Mouse (Mus musculus): ENCODE measurements around the gene Dhrs2.

The Dhrs2 gene

DNA sequence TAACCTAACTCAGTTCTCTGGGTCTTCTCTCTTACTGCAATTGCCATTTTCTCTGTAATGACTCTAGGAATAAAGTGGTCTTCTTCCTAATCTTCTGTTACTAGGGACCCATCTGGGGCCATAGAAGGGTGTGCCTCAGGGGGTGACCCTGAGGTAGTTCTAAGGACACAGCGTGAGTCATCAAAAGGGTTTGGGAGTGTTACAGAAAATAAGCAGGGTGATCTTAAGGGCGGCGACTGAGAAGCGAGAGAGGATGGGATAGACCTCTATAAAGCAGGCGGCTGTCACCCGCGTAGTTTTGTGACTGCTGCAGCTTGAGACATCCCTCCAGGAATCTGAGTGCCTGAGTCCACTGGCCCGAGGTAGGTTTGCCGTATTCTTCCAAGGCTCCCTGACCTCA, at the start of gene Dhrs2:
Gene Dhrs2, plus strand, starts transcription at position 301 of the 400 bp plus-strand sequence.
- DNase-seq (ENCODE audit: low spot score): no peak

DNA sequence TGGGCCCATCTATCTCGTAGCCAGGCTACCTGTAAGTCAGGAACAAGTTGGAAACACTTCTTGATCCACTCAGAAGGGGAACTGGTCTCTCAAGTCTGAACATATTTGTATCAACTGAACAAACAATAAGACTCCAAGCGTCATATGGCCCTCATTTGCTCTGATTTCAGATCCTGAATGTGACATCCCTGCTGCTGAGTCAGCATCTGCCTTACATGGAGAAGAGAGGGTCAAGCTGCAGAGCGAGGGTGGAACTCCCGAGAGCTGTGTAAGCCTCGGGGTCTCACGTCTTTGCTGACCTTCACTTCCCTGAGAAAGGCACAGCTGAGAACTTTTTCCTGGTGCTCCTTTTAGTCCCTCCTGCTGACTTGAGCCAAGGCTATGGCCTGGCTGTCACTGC, 47.6 kb upstream of the Dhrs2 start:
- DNase-seq (ENCODE audit: low spot score): no peak

DNA sequence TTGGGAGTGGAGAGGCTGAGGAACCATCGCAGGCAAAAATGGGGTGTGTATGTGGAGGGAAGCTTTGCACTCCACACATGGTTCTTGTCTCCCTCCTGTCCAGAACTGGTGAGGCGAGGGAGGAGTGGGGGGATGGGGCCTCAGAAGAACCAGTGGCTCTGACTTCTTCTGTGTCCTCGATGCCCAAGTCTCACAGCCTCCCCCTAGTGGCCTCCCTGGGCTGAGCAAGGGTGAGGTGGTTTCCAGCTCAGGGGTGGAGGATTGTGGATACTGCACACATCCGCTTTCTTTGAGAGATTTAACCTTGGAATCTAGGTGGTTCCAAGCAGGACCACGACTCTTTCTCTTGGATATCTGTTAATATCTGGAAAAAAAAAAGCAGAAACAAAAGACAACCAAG, 44.5 kb upstream of the Dhrs2 start:
- peak; percentile 11 for DNase-seq (ENCODE audit: low spot score)

DNA sequence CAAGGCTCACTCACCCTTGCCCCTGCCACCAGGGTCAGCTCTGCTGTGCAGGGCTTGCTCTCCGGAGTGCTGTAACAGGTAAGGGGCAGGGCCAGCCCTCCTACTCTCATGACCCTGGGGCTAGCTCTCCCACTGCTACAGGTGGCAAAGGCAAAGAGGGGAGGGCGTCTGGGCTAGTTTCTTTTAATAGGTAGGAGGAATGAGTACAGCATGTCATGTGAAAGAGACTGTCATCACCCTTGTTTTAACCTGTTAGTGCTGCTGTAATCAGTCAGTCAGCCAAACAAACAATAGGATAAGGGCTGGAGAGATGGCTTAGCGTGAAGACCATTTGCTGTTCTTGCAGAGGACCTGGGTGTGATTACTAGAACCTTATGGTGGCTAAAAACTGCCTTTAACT, 40.9 kb upstream of the Dhrs2 start:
- DNase-seq (ENCODE audit: low spot score): no peak

DNA sequence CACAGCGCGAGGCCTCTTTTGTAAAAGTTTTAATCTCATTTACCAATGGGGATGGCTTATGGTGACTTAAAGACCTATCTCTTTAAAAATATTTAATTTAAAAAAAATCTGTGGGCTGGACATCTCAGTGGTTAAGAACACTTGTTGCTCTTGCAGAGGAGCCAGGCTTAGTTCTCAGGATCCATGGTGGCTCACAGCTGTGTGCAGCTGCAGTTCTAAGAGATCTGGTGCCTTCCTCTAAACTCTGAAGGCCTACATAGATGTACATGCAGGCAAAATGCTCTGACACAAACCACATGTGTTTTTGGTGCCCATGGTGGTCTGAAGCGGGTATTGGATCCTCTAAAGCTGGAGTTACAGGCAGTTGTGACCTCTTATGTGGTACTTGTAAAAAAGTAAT, 38.6 kb upstream of the Dhrs2 start:
- DNase-seq (ENCODE audit: low spot score): no peak

DNA sequence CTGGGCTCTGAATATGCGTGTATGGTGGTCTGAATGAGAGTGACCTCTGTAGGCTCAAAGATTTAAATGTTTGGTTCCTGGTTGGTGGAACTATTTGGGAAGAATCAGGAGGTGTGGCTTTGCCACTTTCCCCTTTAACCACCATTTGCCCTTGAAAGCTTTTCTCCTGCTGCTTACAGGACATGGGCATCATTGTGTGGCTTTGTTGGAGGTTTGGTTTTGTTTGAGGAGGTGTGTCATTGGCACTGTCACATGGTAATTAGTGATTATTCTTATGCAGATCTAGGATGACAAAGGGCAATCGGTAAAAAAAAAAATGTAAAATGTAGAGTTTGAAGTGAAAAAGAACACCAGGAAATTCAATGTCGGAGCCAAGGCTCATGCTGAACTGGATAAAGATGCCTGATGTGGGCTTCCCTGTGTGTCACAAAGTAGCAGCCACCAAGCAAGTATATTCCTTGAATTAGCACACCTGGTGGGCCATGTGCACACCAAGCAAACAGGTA, 37.1 kb upstream of the Dhrs2 start:
- no peak for DNase-seq (ENCODE audit: low spot score)

DNA sequence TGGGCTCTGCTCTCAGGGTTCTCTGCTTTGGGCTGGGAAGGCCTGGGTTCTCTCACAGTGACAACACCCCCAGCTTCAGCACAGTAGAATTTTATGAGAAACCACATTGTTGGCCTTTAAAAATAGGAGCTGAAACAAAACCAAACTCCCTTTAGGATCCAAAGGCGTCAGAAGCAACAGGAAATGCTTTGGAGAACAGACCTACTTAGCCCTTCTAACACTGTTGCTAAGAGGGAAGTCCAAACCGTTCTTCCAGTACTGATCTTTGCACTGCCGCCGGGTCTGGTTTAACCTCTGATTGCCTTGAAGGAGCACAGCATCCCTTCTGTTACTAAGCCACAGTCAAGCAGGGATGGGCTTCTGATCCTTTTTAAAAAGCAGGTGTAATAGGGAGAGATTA, 33.3 kb upstream of the Dhrs2 start:
- DNase-seq (ENCODE audit: low spot score): no peak

DNA sequence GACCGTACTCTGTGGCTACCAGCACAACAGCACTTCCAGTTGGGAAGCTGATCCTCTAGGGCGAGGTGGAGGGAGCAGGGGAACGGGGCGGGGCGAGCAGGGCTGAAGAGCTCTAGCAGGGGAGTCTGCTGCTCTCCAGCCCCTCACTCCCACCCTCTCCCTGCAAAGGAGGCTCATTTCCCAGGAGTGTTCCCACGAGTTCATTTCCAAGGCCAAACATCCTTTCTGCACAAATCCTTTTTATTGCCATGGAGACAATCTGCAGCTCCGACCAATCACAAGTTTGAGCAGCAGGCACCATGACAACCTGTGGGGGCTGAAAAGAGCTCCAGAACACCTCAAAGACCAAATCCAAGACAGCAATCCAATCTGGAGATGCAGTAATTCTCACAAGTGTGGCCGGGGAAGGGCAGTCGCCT, 32.4 kb upstream of the Dhrs2 start:
- no peak for DNase-seq (ENCODE audit: low spot score)

DNA sequence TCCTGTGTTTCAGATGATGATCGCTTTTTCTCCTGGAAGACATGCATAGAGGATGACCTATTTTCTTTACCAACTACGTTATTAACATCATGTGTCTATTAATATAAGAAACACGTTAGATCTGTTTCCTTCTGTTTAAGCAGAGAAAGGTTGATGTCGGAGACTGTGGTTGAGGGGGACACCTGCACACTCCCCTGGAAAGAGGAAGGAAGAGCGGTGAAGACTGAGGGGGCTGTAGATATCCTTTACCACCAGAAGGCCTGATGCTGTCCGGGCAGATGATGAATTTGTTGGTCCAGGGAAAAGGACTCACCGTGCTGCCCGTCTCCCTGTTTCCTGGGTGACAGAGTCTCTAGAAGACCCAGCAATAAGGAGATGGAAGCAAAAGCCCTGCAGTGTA, 28.5 kb upstream of the Dhrs2 start:
- no peak for DNase-seq (ENCODE audit: low spot score)

DNA sequence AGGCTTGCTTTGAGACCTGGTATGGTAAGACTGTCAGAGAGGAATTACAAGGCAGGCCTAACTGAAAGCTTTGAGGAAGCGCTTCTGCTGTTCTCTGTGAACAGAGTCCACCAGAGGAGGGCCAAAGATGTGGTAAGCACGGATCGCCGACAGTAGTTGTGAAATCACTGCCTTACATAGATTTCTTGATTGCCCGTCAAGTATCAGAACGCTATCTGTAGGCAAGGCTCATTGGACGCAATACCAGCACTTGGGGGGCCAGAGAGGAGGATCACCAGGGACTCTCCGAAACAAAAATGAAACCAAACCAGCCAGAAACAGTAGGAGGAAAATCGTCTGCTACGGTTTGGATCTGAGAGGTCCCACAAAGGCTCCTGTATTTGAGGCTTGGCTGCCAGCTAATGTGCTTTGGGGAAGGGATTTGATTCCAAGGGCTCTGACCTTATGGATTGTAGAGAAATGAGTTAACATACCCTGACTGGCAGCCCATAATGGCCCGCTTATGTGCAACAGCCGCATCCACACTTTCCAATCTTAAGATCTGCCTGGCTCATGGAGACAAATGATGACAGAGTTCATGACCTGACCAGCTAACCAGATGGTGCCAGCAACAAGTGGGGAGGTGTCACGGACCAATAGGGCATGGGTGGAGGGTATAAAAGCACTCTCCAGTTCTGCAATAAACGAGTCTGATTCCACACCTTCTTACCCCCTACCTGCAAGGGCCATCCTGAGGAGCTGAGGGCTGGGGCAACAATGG, 27.8 kb upstream of the Dhrs2 start:
- DNase-seq (ENCODE audit: low spot score): peak; percentile 19

DNA sequence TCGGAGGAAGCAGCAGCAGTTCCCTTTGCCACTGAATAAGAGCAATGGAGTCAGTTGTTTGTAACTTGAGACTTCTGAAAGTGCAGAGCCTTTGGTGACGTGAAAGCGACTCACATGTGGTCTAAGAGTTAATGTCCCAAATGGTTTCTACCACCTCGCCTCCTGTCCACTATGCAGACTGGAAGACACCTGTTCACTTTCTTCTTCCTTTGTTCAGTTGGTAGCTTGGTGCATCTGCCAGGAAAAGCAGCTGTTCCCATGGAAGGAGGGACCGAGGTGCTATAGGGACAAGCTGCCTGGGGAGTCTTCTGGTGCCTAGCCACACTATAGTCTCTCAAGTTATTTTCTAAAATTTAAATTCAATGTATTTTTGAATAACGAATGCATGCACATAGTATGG, 27.0 kb upstream of the Dhrs2 start:
- DNase-seq (ENCODE audit: low spot score): no peak

DNA sequence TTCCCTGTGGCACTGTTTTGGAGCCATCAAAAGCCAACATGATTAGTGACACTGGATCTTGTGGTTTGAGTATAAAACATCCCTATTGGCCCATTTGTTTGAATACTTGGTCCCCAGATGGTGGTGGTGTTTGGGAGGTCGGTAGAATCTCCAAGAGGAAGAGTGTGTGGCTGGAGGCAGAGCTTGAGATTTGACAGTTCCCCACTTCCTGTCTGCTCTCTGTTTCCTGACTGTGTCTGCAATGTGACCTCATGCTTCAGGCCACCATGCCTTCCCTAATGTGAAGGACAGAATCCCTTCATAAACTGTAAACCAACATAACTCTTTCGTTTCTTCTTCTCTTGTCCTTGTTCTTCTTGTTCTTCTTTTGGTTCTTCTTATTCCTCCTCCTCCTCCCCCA, 24.7 kb upstream of the Dhrs2 start:
- no peak for DNase-seq (ENCODE audit: low spot score)

DNA sequence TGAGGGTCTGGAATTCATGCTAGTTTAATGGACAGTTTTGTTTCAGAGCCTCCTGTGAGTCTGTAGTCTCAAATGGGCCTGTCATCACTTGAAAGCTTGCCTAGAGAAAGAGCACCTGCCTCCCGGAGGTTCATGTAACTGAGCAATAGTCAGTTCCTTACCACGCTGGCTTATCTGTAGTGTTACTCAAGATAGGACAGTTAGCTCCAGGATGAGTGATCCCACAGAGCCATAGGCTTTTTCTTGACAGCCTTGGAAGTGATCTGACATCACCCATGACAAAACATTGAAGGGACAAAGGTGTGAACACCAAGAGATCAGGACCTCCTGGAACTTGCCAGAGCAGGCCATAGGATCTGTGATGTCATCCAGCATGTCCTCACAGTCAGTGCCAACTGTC, 23.6 kb upstream of the Dhrs2 start:
- DNase-seq (ENCODE audit: low spot score): no peak

DNA sequence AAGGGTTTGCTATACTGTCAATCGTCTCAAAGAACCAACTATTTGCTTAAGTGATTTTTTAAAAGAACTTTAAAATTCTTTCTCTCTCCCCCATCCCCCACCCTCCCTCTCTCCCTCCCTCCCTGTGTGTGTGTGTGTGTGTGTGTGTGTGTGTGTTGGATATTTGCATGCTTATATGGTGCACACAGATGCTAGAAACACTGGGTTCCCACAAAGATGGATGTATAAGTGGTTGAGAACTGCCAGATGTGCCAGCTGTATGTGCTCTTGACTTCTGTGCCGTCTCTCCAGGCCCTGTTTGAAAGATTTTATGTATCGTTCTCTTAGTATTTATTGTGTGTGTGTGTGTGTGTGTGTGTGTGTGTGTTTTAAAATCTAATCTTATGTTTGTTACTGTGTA, 17.3 kb upstream of the Dhrs2 start:
- DNase-seq (ENCODE audit: low spot score): no peak

DNA sequence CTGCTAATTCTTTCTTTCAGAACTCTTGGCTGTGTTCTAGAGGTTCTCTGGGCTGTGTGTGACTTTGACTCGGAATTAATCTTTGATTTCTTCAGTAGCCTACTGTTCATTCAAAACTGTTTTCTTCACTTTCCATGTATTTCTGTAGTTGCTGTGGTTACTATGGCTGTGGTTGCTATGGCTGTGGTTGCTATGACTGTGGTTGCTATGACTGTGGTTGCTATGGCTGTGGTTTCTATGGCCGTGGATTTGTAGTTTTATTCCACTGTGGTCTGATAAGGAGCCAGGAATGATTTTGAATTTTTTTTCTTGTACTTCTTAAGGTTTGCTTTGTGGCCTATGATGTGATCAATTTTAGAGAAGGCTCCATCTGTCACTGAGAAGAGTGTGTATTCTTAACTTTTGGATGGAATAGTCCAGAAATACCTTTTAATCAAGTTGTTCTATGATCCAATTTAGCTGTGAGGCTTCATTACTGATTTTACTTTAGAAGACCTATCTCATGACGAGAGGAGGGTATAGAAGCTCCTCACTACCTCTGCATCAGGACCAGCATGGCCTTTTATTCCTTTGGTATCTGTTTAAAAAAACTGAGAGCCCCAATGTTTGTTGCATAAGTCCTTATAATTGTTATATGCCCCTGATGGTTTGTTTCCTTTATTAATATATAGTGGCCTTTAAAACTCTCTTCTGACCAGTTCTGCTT, 16.6 kb upstream of the Dhrs2 start:
- no peak for DNase-seq (ENCODE audit: low spot score)

DNA sequence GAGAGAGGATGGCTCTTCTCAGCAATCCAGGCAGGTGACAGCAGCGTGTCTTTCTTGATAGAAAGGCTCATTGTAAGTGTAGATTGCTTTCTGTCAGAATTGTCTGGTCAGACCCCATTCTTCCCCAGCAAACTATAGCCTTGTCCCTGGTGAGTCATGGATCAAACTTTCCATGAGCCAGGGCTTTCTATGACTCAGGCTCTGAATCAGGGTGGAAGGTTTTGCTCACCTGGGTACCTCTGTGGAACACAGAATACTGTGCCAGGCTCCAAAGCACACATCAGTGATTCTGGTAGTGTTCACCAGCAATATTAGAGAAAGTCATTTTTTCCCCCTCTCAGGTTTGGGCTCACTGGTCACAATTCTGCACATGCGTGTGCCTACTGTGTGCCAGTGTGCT, 13.5 kb upstream of the Dhrs2 start:
- DNase-seq (ENCODE audit: low spot score): no peak

DNA sequence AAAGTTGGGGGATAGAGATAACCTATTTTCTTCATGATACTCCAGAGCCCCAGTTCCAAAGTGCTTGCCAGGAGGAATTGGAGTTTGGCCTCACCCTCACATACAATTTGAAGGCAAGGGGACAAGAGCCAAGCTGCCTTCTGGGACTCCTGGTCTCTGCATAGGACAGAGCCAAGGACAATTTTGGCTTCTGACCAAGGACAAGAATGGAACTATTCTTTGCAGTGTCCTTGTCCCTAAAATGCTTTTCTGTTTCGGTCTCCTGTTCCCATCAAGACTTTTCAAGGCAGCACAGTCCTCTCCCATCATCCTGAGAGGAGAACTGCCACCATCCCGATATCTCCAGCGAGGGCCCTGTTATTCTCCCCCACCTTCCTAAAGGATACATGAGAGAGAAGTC, 8.2 kb upstream of the Dhrs2 start:
- no peak for DNase-seq (ENCODE audit: low spot score)

DNA sequence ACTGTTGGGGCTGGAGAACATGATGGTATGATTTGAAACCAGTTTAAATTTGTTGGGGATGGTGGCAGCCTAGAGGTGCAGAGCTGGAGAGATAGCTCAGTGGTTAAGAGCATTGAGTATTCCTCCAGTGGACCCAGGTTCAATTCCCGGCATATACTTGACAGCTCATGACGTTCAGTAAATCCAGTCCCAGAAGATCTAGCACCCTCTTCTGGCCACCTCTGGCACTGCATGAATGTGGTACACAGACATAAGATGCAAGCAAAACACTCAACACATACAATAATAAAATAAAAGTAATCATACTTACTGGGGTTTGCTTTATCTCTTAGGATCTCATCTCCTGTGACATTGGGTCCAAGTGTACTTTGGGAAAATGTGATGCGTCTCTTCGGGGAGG, 7.3 kb upstream of the Dhrs2 start:
- DNase-seq (ENCODE audit: low spot score): no peak

DNA sequence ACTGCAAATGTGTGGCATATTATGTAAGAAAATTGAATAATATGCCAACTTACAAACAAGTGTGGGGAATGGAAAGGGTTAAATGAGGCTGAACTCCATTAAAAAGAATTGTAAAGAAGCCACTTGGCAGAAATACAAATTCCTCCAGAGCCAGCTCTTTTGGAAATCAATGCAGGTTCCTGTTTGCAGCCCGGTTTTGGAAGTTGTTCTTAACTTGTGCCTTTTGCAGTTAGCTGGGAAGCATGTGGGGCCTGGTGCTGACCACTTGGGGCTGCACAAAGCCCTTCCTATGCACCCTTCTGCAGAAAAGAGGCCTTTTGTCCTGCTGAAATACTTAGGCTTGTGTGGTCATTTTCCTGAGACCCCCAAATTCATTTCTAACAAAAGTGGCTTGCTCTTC, 1.4 kb downstream of the Dhrs2 start:
- no peak for DNase-seq (ENCODE audit: low spot score)

DNA sequence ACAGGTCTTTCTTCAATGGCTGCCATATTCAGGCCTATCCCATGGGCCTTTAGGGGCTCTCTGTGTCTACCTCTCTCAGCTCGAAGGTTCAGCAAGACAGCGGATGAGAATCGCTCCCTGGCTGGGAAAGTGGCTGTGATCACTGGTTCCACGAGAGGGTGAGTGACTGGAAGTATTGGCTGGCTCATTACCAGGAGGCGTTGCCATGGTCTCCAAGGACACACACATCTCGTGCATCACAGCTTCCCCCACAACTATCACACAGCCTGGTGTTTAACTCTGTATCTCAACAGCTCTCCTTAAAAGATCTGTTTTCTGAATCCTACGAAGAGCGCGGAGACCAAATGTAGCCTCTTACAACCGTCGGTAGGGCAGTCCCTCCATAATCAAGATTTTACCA, 12.8 kb downstream of the Dhrs2 start:
- no peak for DNase-seq (ENCODE audit: low spot score)

DNA sequence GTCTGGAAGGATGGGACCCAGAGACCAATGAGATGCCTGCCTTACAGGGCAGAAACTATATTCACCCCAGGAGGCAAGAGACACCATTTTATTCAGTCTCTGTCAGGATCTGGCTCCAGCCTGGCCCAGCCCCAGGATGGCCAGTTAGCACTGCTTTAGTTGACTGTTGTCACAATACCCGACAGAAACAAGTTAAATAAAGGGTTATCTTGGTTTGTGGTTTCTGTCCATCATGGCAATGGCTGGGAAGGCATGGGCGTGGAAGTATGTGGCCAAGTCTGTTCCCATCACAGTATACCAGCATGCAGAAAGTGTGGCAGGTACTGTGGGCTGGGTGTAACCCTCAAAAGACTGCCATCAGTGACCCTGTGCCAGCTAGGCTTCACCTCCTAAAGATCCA, 14.9 kb downstream of the Dhrs2 start:
- no peak for DNase-seq (ENCODE audit: low spot score)

DNA sequence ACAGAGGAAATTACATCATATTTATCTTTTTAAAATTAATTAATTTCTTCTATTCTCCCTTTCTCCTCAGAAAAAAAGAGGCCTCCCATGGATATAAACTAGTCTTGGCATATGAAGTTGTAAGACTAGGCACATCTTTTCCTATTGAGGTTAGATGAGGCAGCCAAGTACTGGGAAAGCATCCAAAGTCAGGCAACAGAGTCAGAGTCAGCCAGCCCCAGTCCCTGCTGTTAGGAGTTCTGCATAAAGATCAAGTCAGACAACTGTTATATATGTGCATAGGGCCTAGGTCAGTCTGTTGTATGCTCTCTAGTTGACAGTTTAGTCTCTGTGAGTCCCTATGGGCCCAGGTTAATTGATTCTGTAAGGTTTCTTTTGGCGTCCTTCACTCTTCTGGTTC, 20.9 kb downstream of the Dhrs2 start:
- DNase-seq (ENCODE audit: low spot score): no peak

DNA sequence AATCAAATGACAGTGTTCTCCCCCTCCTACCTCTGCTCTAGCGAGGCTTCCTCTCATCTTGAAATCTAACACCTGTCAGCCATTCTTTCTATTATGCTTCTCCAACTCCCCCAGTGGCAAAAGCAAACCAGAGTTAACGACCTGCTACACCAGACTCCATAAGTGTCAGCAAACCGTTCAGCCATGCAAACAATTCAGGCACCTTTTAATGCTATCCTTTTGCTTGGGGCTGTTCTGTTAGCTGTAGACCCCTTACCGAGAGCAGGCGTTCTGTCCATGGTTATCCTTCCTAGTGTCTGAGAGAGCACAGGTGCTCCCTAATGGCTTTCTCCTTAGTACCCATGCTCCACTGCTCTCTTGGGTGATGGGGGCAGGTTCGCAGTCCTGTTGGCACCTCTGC, 25.4 kb downstream of the Dhrs2 start:
- no peak for DNase-seq (ENCODE audit: low spot score)

DNA sequence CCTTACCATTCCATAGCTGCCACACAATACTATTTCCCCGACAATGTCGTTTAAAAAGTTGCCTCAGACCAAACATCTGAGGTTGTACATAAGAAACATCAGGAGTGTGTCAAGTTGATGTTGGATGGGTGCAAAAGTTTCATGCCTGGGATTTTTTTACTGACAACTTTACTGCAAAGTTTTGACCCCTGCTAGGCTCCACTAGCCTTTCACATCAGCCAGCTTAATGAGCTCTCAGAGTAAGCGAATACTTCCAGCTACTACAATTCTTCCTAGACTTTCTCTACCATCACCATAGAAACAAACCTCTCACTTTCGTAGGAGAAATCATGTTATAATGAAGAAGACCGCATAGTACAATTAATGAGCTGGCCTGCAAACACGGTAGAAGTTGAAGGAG, 26.5 kb downstream of the Dhrs2 start:
- no peak for DNase-seq (ENCODE audit: low spot score)

All from ovary, adult 18-20 months (tissue).